Comparison of ENCODE assay signal across 16 mouse cellular contexts in genomic region chr12:71569662-71570061, GRCm38 (mm10).
DNase-seq lines count a peak whose midpoint lies in the region; ATAC-seq lines count a peak whose summit lies in the region.
"Had no signal": no experiment of that assay in that cellular context is flagged by ENCODE, and none has a peak within 500 bp of the region (broad histone marks: within the 10 kb centered on the region; RNA-seq: fewer than 3 reads in every experiment).

No protein-coding gene starts in this region.

- 0 out of 2 replicates have a peak, but pooled peaks cover 6% of the 10 kb centered on the region for H3K27me3 ChIP-seq in hindbrain, embryonic 10.5 days (ENCODE audit: insufficient read depth, poor library complexity, severe bottlenecking)
- no peaks in the 10 kb centered on the region for H3K27me3 ChIP-seq in hindbrain, embryonic 16.5 days (replicated peaks; ENCODE audit: control insufficient read depth, insufficient read depth, low read length)
- H3K27me3 ChIP-seq in midbrain, embryonic 11.5 days (ENCODE audit: control insufficient read depth, insufficient read depth, low read length), result no peaks in the 10 kb centered on the region
- H3K27me3 ChIP-seq in midbrain, embryonic 15.5 days (replicated peaks), result no peaks in the 10 kb centered on the region
- H3K27me3 ChIP-seq in embryonic facial prominence, embryonic 13.5 days, result peaks cover 3% of the 10 kb centered on the region
- no peaks in the 10 kb centered on the region for H3K27me3 ChIP-seq in limb, embryonic 15.5 days
- 0 out of 2 replicates have a peak, but pooled peaks cover 9% of the 10 kb centered on the region for H3K27me3 ChIP-seq in forebrain, embryonic 10.5 days (ENCODE audit: poor library complexity, severe bottlenecking)
- H3K27me3 ChIP-seq: intestine, embryonic 15.5 days; neural tube, embryonic 12.5 days had no signal

- no peak overlapping the region for H3K4me3 ChIP-seq in hindbrain, embryonic 10.5 days
- no peak overlapping the region for H3K4me3 ChIP-seq in hindbrain, embryonic 16.5 days (ENCODE audit: low read length)
- H3K4me3 ChIP-seq in midbrain, embryonic 11.5 days (ENCODE audit: low read depth, low read length), result no peak overlapping the region
- H3K4me3 ChIP-seq in midbrain, embryonic 15.5 days, result no peak overlapping the region
- H3K4me3 ChIP-seq in embryonic facial prominence, embryonic 13.5 days, result no peak overlapping the region
- H3K4me3 ChIP-seq in limb, embryonic 15.5 days, result no peak overlapping the region
- no peak overlapping the region for H3K4me3 ChIP-seq in forebrain, embryonic 10.5 days
- H3K4me3 ChIP-seq: gastrocnemius, adult 2 months; heart, adult 2 months; intestine, embryonic 15.5 days; neural tube, embryonic 12.5 days had no signal

- DNase-seq in hindbrain, embryonic 10.5 days (ENCODE audit: low spot score), result peak; percentile 43
- DNase-seq in midbrain, embryonic 11.5 days (ENCODE audit: low spot score, missing footprints), result peak; percentile 78
- no peak for DNase-seq in forebrain, embryonic 10.5 days (ENCODE audit: extremely low spot score, low spot score)
- DNase-seq: cerebellum, adult 11-12 months; gastrocnemius, adult 2 months; heart, adult 2 months; lung, postnatal 36 days; midbrain, embryonic 14.5 days; right cerebral cortex, adult 18-20 months; thymus, postnatal 4 days had no signal

- no peaks in the 10 kb centered on the region for H3K36me3 ChIP-seq in hindbrain, embryonic 10.5 days
- H3K36me3 ChIP-seq in hindbrain, embryonic 16.5 days (ENCODE audit: control insufficient read depth, insufficient read depth, low read length), result no peaks in the 10 kb centered on the region
- no peaks in the 10 kb centered on the region for H3K36me3 ChIP-seq in midbrain, embryonic 11.5 days (ENCODE audit: control insufficient read depth, insufficient read depth, low read length)
- H3K36me3 ChIP-seq in midbrain, embryonic 15.5 days (replicated peaks), result no peaks in the 10 kb centered on the region
- H3K36me3 ChIP-seq in embryonic facial prominence, embryonic 13.5 days, result no peaks in the 10 kb centered on the region
- H3K36me3 ChIP-seq in limb, embryonic 15.5 days, result no peaks in the 10 kb centered on the region
- no peaks in the 10 kb centered on the region for H3K36me3 ChIP-seq in forebrain, embryonic 10.5 days (replicated peaks)
- H3K36me3 ChIP-seq: intestine, embryonic 15.5 days; neural tube, embryonic 12.5 days had no signal

- H3K9me3 ChIP-seq in hindbrain, embryonic 10.5 days, result no peaks in the 10 kb centered on the region
- H3K9me3 ChIP-seq in hindbrain, embryonic 16.5 days (ENCODE audit: control insufficient read depth, low read length), result no peaks in the 10 kb centered on the region
- H3K9me3 ChIP-seq in midbrain, embryonic 11.5 days (ENCODE audit: control insufficient read depth, low read length), result no peaks in the 10 kb centered on the region
- H3K9me3 ChIP-seq in midbrain, embryonic 15.5 days, result no peaks in the 10 kb centered on the region
- H3K9me3 ChIP-seq in embryonic facial prominence, embryonic 13.5 days, result no peaks in the 10 kb centered on the region
- no peaks in the 10 kb centered on the region for H3K9me3 ChIP-seq in limb, embryonic 15.5 days
- H3K9me3 ChIP-seq in forebrain, embryonic 10.5 days, result no peaks in the 10 kb centered on the region
- H3K9me3 ChIP-seq: intestine, embryonic 15.5 days; neural tube, embryonic 12.5 days had no signal

- ATAC-seq in hindbrain, embryonic 16.5 days, result no peak
- ATAC-seq in midbrain, embryonic 11.5 days (ENCODE audit: low FRiP score), result no peak
- no peak for ATAC-seq in midbrain, embryonic 15.5 days (replicated peaks)
- ATAC-seq in embryonic facial prominence, embryonic 13.5 days (ENCODE audit: insufficient number of reproducible peaks, insufficient read depth, low FRiP score, low TSS enrichment, low read depth), result peak; percentile 69; the same call in 1 of the 2 replicates
- ATAC-seq in limb, embryonic 15.5 days (ENCODE audit: insufficient number of reproducible peaks, low FRiP score, low TSS enrichment, low read depth), result peak; percentile 63; the same call in 1 of the 2 replicates
- ATAC-seq: intestine, embryonic 15.5 days had no signal

- no peak overlapping the region for H3K4me2 ChIP-seq in hindbrain, embryonic 16.5 days (ENCODE audit: low read length)
- H3K4me2 ChIP-seq in midbrain, embryonic 11.5 days, result no peak overlapping the region
- H3K4me2 ChIP-seq in midbrain, embryonic 15.5 days, result no peak overlapping the region
- no peak overlapping the region for H3K4me2 ChIP-seq in embryonic facial prominence, embryonic 13.5 days
- H3K4me2 ChIP-seq in limb, embryonic 15.5 days, result no peak overlapping the region
- H3K4me2 ChIP-seq: intestine, embryonic 15.5 days; neural tube, embryonic 12.5 days had no signal

- 37% methylated on average over 12 of the region's 12 CpGs for WGBS in hindbrain, embryonic 10.5 days
- 36% methylated on average over 12 of the region's 12 CpGs for WGBS in hindbrain, embryonic 16.5 days
- 40% methylated on average over 12 of the region's 12 CpGs for WGBS in midbrain, embryonic 11.5 days
- 31% methylated on average over 12 of the region's 12 CpGs for WGBS in midbrain, embryonic 15.5 days
- WGBS in embryonic facial prominence, embryonic 13.5 days, result 27% methylated on average over 12 of the region's 12 CpGs
- WGBS in limb, embryonic 15.5 days, result 32% methylated on average over 12 of the region's 12 CpGs
- 41% methylated on average over 12 of the region's 12 CpGs for WGBS in forebrain, embryonic 10.5 days

- H3K4me1 ChIP-seq in hindbrain, embryonic 10.5 days (replicated peaks), result peaks cover 39% of the 10 kb centered on the region
- peaks cover 8% of the 10 kb centered on the region for H3K4me1 ChIP-seq in hindbrain, embryonic 16.5 days (ENCODE audit: control insufficient read depth, insufficient read depth, low read depth, low read length)
- H3K4me1 ChIP-seq in midbrain, embryonic 11.5 days (ENCODE audit: control insufficient read depth, insufficient read depth, low read length), result peaks cover 10% of the 10 kb centered on the region
- H3K4me1 ChIP-seq in midbrain, embryonic 15.5 days, result peaks cover 29% of the 10 kb centered on the region
- H3K4me1 ChIP-seq in embryonic facial prominence, embryonic 13.5 days, result peaks cover 29% of the 10 kb centered on the region
- H3K4me1 ChIP-seq in limb, embryonic 15.5 days, result peaks cover 2% of the 10 kb centered on the region; the same call in 1 of the 2 replicates
- H3K4me1 ChIP-seq in forebrain, embryonic 10.5 days, result peaks cover 58% of the 10 kb centered on the region
- H3K4me1 ChIP-seq: intestine, embryonic 15.5 days had no signal

- H3K9ac ChIP-seq in hindbrain, embryonic 16.5 days (ENCODE audit: low read depth, low read length), result no peak overlapping the region
- H3K9ac ChIP-seq in midbrain, embryonic 11.5 days (ENCODE audit: low read length), result no peak overlapping the region
- no peak overlapping the region for H3K9ac ChIP-seq in midbrain, embryonic 15.5 days
- H3K9ac ChIP-seq in embryonic facial prominence, embryonic 13.5 days, result no peak overlapping the region
- H3K9ac ChIP-seq in limb, embryonic 15.5 days, result no peak overlapping the region
- H3K9ac ChIP-seq: intestine, embryonic 15.5 days; neural tube, embryonic 12.5 days had no signal

- peak overlapping the region; percentile 35; the same call in 1 of the 2 replicates for H3K27ac ChIP-seq in hindbrain, embryonic 10.5 days
- H3K27ac ChIP-seq in hindbrain, embryonic 16.5 days (ENCODE audit: low read depth, low read length), result no peak overlapping the region
- no peak overlapping the region for H3K27ac ChIP-seq in midbrain, embryonic 11.5 days (ENCODE audit: low read depth, low read length)
- H3K27ac ChIP-seq in midbrain, embryonic 15.5 days, result no peak overlapping the region
- peak overlapping the region; percentile 74; the same call in 1 of the 2 replicates for H3K27ac ChIP-seq in embryonic facial prominence, embryonic 13.5 days
- H3K27ac ChIP-seq in limb, embryonic 15.5 days, result peak overlapping the region; percentile 33; the same call in 1 of the 2 replicates
- no peak overlapping the region for H3K27ac ChIP-seq in forebrain, embryonic 10.5 days
- H3K27ac ChIP-seq: gastrocnemius, adult 2 months; heart, adult 2 months; intestine, embryonic 15.5 days; neural tube, embryonic 12.5 days had no signal

Comparison
In these comparisons a context has a peak if more than half of its experiments do, and no peak if none do; other contexts are left out.
1. H3K27ac ChIP-seq: peak in hindbrain, embryonic 10.5 days (single experiment), embryonic facial prominence, embryonic 13.5 days (single experiment) and limb, embryonic 15.5 days (single experiment); none in hindbrain, embryonic 16.5 days (single experiment), midbrain, embryonic 11.5 days (single experiment), midbrain, embryonic 15.5 days (single experiment) and forebrain, embryonic 10.5 days (single experiment).
2. ATAC-seq: peak in embryonic facial prominence, embryonic 13.5 days (single experiment) and limb, embryonic 15.5 days (single experiment); none in hindbrain, embryonic 16.5 days (single experiment), midbrain, embryonic 11.5 days (single experiment) and midbrain, embryonic 15.5 days (single experiment).